Mouse (Mus musculus): ENCODE results near the gene Dusp11. TPM values are rescaled to one million over a fixed set of nuclear protein-coding genes. Genes with fewer than 3 reads are reported as not detected.
"Not testable (repeated sequence)": the region's sequence is repeated elsewhere in the genome, so short reads cannot be mapped to it uniquely, and the experiment has no call there.

The Dusp11 gene
- 69.4 and 82.6 TPM in 2 replicates for polyA plus RNA-seq (2014; fragmentation: Nextera tagmentation; extraction: Ambion mirVana)

GRCm38 (mm10) chr6:85961101-85962091, at the start of gene Dusp11:
Gene Dusp11 (minus strand): TSS chr6:85961667.
- Histone ChIP-seq H3K4me1 (ENCODE audit: control insufficient read depth, insufficient read depth, low read length) (peaks cover 13% of the 10 kb centered on the region), H3K27ac (ENCODE audit: low read depth, low read length) (peak within 1 kb of the TSS; percentile 95), H3K36me3 (ENCODE audit: control insufficient read depth, insufficient read depth, low read length) (peaks cover 4% of the 10 kb centered on the region; the same call in 1 of the 2 replicates), H3K4me3 (ENCODE audit: low read depth, low read length) (peak within 1 kb of the TSS; percentile 87), H3K9me3 (ENCODE audit: control insufficient read depth, low read length) (no peaks in the 10 kb centered on the region), H3K27me3 (ENCODE audit: control insufficient read depth, insufficient read depth, low read length) (no peaks in the 10 kb centered on the region), H3K9ac (replicated peaks; ENCODE audit: low read depth, low read length) (peak within 1 kb of the TSS; percentile 90), H3K4me2 (ENCODE audit: low read depth, low read length) (peak within 1 kb of the TSS; percentile 76)
- ATAC-seq (ENCODE audit: low read depth) = peak; percentile 98
- under 1% methylated on average over 65 of the region's 70 CpGs for WGBS

- Histone ChIP-seq H3K36me3 (ENCODE audit: control insufficient read depth, insufficient read depth, low read length) (no peaks in the 10 kb centered on the region), H3K4me1 (ENCODE audit: control insufficient read depth, insufficient read depth, low read length) (no peaks in the 10 kb centered on the region), H3K4me3 (ENCODE audit: low read depth, low read length) (no peak overlapping the region), H3K9me3 (ENCODE audit: control insufficient read depth, low read length) (no peaks in the 10 kb centered on the region), H3K27me3 (ENCODE audit: control insufficient read depth, insufficient read depth, low read length) (no peaks in the 10 kb centered on the region), H3K9ac (replicated peaks; ENCODE audit: low read depth, low read length) (no peak overlapping the region), H3K4me2 (ENCODE audit: low read depth, low read length) (no peak overlapping the region), H3K27ac (ENCODE audit: low read depth, low read length) (peak overlapping the region; percentile 10; the same call in 1 of the 2 replicates)
- ATAC-seq (ENCODE audit: low read depth) = peak; percentile 58; the same call in 1 of the 2 replicates
- 38% methylated on average over 4 of the region's 4 CpGs for WGBS
These were observed 48.5 kb upstream of the Dusp11 start for GRCm38 (mm10) chr6:86009980-86010379.

GRCm38 (mm10) chr6:86004271-86005148, 43.0 kb upstream of the Dusp11 start:
- Histone ChIP-seq H3K9ac (replicated peaks; ENCODE audit: low read depth, low read length) (no peak overlapping the region), H3K4me2 (ENCODE audit: low read depth, low read length) (peak overlapping the region; percentile 36; the same call in 1 of the 2 replicates), H3K27me3 (ENCODE audit: control insufficient read depth, insufficient read depth, low read length) (no peaks in the 10 kb centered on the region), H3K9me3 (ENCODE audit: control insufficient read depth, low read length) (no peaks in the 10 kb centered on the region), H3K4me3 (ENCODE audit: low read depth, low read length) (no peak overlapping the region), H3K4me1 (ENCODE audit: control insufficient read depth, insufficient read depth, low read length) (no peaks in the 10 kb centered on the region), H3K27ac (ENCODE audit: low read depth, low read length) (no peak overlapping the region), H3K36me3 (ENCODE audit: control insufficient read depth, insufficient read depth, low read length) (no peaks in the 10 kb centered on the region)
- peak; percentile 92 for ATAC-seq (ENCODE audit: low read depth)
- WGBS = 15% methylated on average over 18 of the region's 18 CpGs

GRCm38 (mm10) chr6:86003405-86003925, 42.0 kb upstream of the Dusp11 start:
- WGBS = 67% methylated on average over 18 of the region's 18 CpGs
- H3K9ac ChIP-seq (replicated peaks; ENCODE audit: low read depth, low read length) = no peak overlapping the region
- ATAC-seq (ENCODE audit: low read depth) = no peak

GRCm38 (mm10) chr6:85990774-85991173, 29.3 kb upstream of the Dusp11 start:
- not testable (repeated sequence) for H3K9ac ChIP-seq (replicated peaks; ENCODE audit: low read depth, low read length); H3K9me3 ChIP-seq (ENCODE audit: control insufficient read depth, low read length); H3K27ac ChIP-seq (ENCODE audit: low read depth, low read length); H3K27me3 ChIP-seq (ENCODE audit: control insufficient read depth, insufficient read depth, low read length); H3K4me1 ChIP-seq (ENCODE audit: control insufficient read depth, insufficient read depth, low read length); H3K36me3 ChIP-seq (ENCODE audit: control insufficient read depth, insufficient read depth, low read length); H3K4me3 ChIP-seq (ENCODE audit: low read depth, low read length); H3K4me2 ChIP-seq (ENCODE audit: low read depth, low read length); ATAC-seq (ENCODE audit: low read depth)
- WGBS = 96% methylated on average over 5 of the region's 5 CpGs

More at GRCm38 (mm10) chr6:86003405-86003925, 42.0 kb upstream of the Dusp11 start:
- H3K9me3 ChIP-seq (ENCODE audit: control insufficient read depth, low read length) = no peaks in the 10 kb centered on the region
- no peaks in the 10 kb centered on the region for H3K4me1 ChIP-seq (ENCODE audit: control insufficient read depth, insufficient read depth, low read length)
- H3K27me3 ChIP-seq (ENCODE audit: control insufficient read depth, insufficient read depth, low read length) = no peaks in the 10 kb centered on the region
- no peaks in the 10 kb centered on the region for H3K36me3 ChIP-seq (ENCODE audit: control insufficient read depth, insufficient read depth, low read length)
- no peak overlapping the region for H3K4me3 ChIP-seq (ENCODE audit: low read depth, low read length)
- H3K27ac ChIP-seq (ENCODE audit: low read depth, low read length) = no peak overlapping the region
- no peak overlapping the region for H3K4me2 ChIP-seq (ENCODE audit: low read depth, low read length)

GRCm38 (mm10) chr6:85989570-85989969, 28.1 kb upstream of the Dusp11 start:
- not testable (repeated sequence) for H3K9me3 ChIP-seq (ENCODE audit: control insufficient read depth, low read length); H3K27me3 ChIP-seq (ENCODE audit: control insufficient read depth, insufficient read depth, low read length); H3K4me2 ChIP-seq (ENCODE audit: low read depth, low read length); H3K27ac ChIP-seq (ENCODE audit: low read depth, low read length); H3K36me3 ChIP-seq (ENCODE audit: control insufficient read depth, insufficient read depth, low read length); H3K4me3 ChIP-seq (ENCODE audit: low read depth, low read length); H3K4me1 ChIP-seq (ENCODE audit: control insufficient read depth, insufficient read depth, low read length); ATAC-seq (ENCODE audit: low read depth); H3K9ac ChIP-seq (replicated peaks; ENCODE audit: low read depth, low read length)
- WGBS = 92% methylated on average over 5 of the region's 5 CpGs

- Histone ChIP-seq H3K4me1 (ENCODE audit: control insufficient read depth, insufficient read depth, low read length) (no peaks in the 10 kb centered on the region), H3K27ac (ENCODE audit: low read depth, low read length) (no peak overlapping the region), H3K36me3 (ENCODE audit: control insufficient read depth, insufficient read depth, low read length) (no peaks in the 10 kb centered on the region), H3K9ac (replicated peaks; ENCODE audit: low read depth, low read length) (no peak overlapping the region), H3K4me3 (ENCODE audit: low read depth, low read length) (no peak overlapping the region), H3K27me3 (ENCODE audit: control insufficient read depth, insufficient read depth, low read length) (no peaks in the 10 kb centered on the region), H3K9me3 (ENCODE audit: control insufficient read depth, low read length) (no peaks in the 10 kb centered on the region), H3K4me2 (ENCODE audit: low read depth, low read length) (no peak overlapping the region)
- WGBS = 76% methylated on average over 8 of the region's 8 CpGs
- ATAC-seq (ENCODE audit: low read depth) = no peak
These were observed 22.9 kb upstream of the Dusp11 start for GRCm38 (mm10) chr6:85984351-85984750.

- not testable (repeated sequence) for H3K36me3 ChIP-seq (ENCODE audit: control insufficient read depth, insufficient read depth, low read length); H3K4me2 ChIP-seq (ENCODE audit: low read depth, low read length); H3K9me3 ChIP-seq (ENCODE audit: control insufficient read depth, low read length); ATAC-seq (ENCODE audit: low read depth); H3K4me3 ChIP-seq (ENCODE audit: low read depth, low read length); H3K4me1 ChIP-seq (ENCODE audit: control insufficient read depth, insufficient read depth, low read length); H3K27me3 ChIP-seq (ENCODE audit: control insufficient read depth, insufficient read depth, low read length); H3K27ac ChIP-seq (ENCODE audit: low read depth, low read length); H3K9ac ChIP-seq (replicated peaks; ENCODE audit: low read depth, low read length)
- 85% methylated on average over 4 of the region's 4 CpGs for WGBS
These were observed 17.3 kb upstream of the Dusp11 start for GRCm38 (mm10) chr6:85978736-85979135.
